Mouse (Mus musculus): ENCODE data around the gene Prss30. TPM values are rescaled to one million over a fixed set of nuclear protein-coding genes. Genes with fewer than 3 reads are reported as not detected.

The Prss30 gene
- 1.0 and 4.4 TPM in 2 replicates for polyA plus RNA-seq (2012; rRNA removed)

DNA sequence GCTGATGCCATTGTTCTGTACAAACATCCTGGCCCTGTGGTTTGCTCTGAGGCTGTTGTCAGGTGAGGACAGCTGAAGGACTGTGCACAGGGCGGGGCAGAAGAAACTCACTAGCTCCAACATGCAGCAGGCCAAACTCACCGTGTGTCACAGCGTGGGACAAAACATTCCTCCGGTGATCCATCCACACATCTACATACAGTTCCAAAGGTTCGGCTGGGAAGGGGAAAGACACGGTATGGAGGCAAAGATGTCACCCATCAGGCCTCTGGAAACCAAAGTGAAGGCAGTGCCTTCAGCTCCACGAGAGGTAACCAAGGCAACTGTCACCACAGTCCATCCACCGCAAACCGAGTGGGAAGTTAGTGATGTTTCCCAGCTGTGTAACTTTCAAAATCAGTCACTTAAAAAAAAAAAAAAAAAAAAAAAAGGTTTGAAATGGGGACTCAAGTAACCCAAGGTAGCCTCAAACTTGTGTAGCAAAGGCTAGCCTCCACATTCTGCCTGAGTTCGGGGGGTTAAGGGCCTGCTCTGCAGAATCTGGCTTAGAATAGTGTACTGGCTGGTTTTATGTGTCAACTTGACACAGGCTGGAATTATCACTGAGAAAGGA is at the start of gene Prss30:
Gene Prss30 (minus strand): TSS at position 270 of the 613 bp plus-strand sequence.
- DNase-seq (ENCODE audit: extremely low spot score in 1 of 2, low spot score in 1 of 2), result no peak

DNA sequence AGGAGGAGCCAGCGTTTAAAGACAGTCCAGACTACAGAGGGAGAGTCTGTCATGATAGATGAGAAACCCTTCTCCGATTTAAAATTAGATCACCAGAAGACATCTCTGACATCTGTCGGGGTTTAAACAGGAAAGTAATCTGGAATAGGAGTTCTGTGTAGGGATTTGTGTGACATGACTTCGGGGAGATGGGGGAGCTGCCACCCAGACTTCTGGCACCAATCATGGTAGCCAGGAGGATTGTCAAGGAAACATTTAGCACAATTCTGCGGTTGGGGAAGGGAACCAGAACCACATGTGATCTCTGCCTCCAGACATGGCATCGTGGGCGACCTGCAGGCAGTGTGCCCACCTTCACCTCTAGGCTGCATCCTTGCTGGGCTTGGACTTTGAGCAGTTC is 49.1 kb upstream of the Prss30 start:
- DNase-seq (ENCODE audit: extremely low spot score in 1 of 2, low spot score in 1 of 2), result peak in 1 of 2 experiments; percentile 37

DNA sequence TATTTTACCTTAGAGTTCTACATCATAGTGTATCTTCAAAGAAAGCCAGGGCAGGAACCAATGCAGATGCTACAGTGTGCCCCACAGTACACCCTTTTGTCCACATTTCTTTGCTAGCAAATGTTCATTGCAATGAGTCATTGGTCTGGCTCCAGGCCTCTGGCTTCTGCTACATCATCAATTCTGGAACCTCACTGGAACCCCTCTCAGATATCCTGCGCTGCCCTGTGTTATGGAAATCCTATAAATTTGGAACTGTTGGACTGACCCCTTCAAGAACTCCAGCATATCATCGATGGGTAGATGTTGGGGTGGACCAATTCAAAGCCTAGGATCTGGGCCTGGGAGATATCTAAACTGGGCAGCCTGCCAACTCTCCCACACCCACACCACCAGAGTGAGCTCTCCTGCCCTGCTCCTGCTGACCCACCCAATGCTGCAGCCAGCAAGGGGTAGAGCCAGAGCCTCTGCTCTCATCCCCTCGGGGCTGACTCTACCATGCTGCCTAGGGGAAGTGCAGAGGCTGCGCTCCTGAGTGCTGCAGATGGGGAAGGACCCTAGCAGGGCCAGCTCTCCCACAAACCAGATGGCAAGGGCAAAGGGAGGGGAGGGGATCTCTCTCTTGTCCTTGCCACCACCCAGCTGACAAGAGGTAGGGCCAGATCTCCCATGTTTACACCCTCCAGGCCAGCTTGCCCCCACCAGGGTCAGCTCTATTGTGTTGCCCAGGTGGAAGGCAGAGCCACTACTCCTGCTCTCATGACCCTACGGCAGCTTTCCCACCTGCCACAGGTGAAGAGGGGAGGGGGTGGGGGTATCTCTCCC is 41.2 kb upstream of the Prss30 start:
- no peak for DNase-seq (ENCODE audit: extremely low spot score in 1 of 2, low spot score in 1 of 2)

DNA sequence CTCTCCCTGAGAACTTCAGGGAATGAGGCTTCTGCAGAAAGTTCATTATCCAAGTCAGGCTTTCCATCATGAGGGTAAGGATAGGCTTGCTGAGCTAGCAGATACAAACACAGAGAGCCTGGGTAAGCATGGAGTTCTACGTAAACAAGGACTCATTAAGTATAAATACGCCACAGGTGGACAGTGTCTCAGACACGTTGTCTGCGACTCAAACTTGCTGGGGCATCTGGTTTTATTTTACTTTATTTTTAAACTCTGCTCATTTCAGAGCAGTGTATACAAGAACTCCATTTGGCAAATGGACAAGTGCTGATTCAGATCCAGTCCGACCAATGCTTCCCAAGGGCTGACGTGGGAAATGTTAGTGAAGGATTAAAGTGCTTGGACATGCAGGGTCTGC is 40.3 kb upstream of the Prss30 start:
- no peak for DNase-seq (ENCODE audit: extremely low spot score in 1 of 2, low spot score in 1 of 2)

DNA sequence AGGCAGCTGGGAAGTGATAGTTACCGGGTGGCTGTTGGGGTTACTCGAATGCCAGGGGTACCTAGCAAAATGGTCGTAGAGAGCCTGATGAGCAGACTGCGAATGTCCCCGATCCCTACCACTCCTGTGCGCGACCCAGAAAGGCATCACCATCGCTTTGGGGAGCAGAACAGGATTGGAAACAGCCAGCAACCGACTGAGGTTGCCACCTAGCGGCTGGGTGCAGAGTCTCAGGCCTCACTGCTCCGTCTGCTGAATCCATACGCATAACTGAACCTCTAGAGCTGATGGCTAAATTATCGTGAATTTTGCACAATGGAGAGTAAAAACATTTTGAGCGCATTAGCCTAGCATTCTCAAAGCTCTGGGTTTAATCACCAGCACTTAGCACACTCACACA is 35.4 kb upstream of the Prss30 start:
- DNase-seq (ENCODE audit: extremely low spot score in 1 of 2, low spot score in 1 of 2), result peak in 1 of 2 experiments; percentile 37

DNA sequence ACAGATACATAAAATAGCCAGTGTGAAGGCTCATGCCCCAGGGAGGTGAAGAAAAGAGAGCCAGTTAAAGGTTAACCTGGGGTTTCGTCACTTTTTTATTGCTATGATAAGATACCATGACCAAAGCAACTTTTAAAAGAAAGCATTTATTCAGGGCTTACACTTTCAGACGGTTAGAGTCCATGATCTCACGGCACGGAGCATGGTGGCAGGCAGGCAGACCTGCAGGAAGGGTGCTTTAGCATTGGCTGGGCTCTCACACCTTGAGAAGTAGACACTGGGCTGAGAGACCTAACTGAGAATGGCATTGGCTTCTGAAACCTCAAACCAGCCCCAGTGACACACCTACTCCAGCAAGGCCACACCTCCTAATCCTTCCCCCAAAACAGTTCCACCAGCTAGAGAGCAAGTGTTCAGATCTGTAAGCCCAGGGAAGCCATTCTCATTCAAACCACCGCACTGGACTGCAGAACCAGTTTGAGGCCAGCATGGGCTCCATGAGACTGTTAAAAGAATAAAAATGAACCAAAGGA is 34.1 kb upstream of the Prss30 start:
- no peak for DNase-seq (ENCODE audit: extremely low spot score in 1 of 2, low spot score in 1 of 2)

DNA sequence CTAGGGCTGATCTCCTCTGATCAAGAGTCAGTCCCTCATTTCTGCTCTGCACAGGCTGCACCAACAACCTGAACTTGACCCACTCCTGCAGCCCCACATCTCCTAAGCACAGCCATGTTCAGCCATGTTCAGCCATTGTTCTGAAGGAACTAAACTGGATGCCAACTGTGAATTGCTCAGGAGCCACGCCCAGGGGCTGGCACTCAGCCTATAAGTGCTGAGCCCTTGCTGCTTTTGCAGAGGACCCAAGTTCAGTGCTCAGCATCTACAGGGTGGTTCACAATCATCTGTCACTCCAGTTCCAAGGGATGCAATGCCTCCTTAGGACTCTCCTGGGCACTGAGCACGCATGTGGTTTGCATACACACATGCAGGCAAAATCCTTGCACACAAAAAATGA is 32.6 kb upstream of the Prss30 start:
- DNase-seq (ENCODE audit: extremely low spot score in 1 of 2, low spot score in 1 of 2), result no peak

DNA sequence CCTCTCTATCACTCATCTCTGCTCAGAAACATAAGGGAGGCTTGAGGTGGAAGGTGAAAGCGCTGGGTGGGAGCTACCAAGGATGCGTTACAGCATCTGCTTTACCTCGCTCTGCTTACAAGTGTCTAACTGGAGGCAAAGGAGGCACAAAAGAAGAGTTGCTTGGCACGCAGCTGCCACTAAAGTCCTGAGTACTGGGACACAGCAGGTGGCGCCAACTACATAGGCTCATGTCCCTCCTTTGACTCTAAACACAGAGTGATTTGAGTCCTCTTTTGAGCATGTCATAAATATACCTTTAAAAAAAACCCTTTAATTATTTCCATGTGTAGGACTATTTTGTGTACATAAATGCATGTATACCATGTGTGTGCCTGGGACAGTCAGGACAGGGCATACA is 29.3 kb upstream of the Prss30 start:
- DNase-seq (ENCODE audit: extremely low spot score in 1 of 2, low spot score in 1 of 2), result no peak

DNA sequence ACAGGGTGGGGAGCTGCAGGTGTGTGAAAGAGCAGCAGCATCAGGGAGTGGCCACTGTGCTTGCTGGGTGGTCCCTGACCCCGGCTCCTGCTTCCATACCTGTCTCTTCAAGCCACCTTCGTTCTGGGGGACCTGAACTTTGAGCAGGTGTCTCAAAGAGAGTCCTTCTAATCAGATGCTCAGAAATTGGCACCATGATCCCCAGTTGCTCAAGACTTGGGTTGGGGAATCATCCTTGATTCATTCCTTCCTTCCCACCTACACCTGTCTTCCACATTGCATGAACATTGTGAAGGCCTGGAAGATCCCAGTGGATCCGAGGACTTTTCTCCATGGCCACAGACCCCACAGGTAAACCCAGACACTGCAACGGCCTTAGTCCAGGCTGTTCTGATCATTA is 27.7 kb upstream of the Prss30 start:
- DNase-seq (ENCODE audit: extremely low spot score in 1 of 2, low spot score in 1 of 2), result no peak

DNA sequence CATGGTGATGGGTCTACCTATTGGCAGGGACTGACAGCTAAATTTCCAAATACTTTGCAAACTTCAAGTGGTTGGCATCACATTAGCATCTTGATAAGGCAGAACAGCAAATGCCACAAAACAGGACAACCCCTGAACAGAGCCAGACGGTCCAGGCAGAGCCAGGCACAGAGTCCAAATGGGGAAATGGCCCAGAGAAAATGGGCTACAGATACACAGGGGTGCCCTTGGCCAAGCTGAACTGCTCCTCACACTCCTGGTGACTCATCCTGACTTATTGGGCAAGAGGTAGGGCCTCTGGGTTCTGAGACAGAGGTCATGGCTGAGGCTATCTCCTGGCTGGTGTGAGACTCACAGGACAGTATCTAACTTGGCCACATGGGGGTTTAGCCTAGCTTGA is 27.0 kb upstream of the Prss30 start:
- no peak for DNase-seq (ENCODE audit: extremely low spot score in 1 of 2, low spot score in 1 of 2)

DNA sequence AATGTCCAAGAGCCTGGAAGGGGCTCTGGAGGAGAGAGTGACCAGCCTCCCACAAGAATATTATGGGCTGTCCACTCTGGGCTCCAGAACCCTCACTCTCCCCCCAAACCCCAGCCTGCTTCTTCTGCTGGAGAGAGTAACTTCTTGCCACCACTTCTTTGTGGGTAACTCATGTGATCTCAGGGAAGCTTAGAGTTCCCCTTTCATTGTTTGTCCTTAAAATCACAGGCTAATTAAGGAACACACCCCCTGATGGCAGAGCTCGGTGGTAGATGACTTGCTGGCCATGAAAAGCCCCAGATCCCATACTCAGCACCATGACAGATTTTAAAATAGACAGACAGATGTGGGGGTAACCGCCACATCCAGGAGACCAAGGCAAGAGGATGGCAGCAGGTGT is 26.6 kb upstream of the Prss30 start:
- DNase-seq (ENCODE audit: extremely low spot score in 1 of 2, low spot score in 1 of 2), result no peak

DNA sequence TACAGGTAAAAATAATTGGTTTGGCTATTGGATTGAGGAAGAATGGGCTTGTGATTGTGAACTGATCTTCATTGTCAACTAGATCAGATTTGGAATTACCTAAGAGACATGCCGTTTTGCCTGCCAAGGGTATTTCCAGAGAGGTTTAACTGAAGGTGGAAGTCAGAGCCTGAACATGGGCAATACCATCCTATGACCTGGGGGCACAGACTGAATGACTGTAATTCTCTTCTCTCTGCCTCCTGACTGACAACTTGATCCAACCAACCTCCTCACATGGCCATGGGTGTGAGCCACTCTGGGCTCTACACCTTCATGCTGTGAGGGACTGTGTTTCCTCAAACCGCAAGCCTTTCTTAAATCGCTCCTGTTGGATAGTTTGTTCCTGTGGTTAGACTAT is 24.7 kb upstream of the Prss30 start:
- no peak for DNase-seq (ENCODE audit: extremely low spot score in 1 of 2, low spot score in 1 of 2)

DNA sequence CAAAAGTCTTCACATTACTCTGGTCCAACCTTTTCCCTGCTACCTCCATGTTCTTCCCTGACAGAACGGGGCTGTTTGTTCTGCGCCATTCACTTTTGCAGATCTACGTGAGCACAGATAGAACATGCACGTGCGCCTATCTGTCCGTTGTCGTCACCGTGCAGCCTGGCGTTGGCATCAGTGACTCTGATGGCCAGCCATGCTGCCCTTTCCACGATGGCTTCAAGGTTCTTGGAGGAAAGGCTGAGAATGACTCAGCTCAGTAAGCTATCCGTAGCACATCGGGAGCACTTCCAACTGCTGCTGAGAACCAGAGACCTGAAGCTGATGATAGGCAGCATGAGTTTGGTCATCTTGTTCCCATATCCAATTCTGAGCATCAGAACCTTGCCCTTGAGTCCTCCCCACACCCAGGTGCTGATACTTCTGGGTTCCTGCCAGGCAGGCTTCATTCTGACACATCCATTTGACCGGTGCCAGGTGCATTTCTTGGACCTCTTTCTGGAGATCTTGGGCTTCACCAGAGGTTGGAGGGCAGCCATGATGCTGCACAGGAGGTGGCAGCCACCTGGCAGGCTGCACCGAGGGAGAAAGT is 23.8 kb upstream of the Prss30 start:
- no peak for DNase-seq (ENCODE audit: extremely low spot score in 1 of 2, low spot score in 1 of 2)

DNA sequence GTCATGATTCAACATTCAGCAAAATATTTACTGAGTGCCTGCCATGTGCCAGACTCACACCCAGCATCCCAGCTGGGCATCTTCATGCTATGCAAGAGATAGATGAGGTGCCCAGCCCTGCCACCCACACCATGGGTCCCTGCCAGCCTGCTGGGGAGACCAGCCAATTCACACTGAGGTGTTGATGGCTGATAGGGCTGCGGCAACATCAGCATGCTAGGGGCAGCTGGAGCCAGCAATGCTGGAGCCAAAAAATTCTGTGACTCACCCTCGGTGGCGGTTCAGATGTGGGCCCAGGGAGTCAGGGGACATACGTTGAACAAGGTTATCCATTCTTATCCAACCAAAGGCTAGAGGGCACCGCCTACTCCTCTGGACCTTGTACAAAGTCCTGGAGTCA is 20.0 kb upstream of the Prss30 start:
- peak; percentile 88 to 93 for DNase-seq (ENCODE audit: extremely low spot score in 1 of 2, low spot score in 1 of 2)

DNA sequence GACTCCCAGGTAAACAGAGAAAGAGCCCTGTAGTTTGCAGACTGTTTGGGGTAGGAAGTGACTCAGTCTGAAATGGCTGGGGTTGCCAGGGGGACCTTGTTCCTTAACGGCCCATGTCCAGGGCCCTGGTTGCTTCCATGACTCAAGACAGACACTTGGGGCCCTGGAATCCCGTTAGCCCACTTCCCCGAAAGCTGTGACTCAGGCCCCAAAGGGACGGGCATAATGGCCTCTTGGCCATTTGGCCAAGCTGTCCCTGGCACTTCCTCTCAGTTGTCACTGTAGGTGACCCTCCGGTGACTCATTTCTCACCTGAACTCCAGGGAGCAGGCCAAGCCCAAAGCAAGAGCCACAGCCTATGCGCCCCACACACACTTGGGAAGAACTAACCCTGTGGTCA is 18.0 kb upstream of the Prss30 start:
- DNase-seq (ENCODE audit: extremely low spot score in 1 of 2, low spot score in 1 of 2), result no peak

DNA sequence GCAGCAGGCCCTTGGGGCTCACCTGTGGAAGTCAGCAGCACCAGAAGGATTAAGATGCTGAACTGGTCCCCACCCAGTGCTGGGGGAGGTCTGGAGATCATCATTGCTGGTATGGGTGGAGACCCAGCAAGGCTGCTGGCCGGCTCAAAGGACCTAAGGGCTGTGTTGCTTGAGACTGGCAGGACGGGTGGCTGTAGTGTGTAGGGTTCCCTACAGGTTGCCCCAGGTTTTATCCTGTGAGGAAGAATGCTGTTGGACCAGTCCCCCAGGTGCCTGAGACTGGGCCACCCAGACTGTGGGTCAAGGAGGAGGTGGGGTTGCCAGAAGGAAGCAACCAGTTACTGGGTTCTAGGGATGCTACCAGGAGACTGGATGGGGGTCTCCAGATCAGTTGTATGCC is 17.5 kb upstream of the Prss30 start, which contains the start of gene Prss22:
Gene Prss22 (minus strand): TSS at position 200 of the 400 bp plus-strand sequence.
- no peak for DNase-seq (ENCODE audit: extremely low spot score in 1 of 2, low spot score in 1 of 2)

DNA sequence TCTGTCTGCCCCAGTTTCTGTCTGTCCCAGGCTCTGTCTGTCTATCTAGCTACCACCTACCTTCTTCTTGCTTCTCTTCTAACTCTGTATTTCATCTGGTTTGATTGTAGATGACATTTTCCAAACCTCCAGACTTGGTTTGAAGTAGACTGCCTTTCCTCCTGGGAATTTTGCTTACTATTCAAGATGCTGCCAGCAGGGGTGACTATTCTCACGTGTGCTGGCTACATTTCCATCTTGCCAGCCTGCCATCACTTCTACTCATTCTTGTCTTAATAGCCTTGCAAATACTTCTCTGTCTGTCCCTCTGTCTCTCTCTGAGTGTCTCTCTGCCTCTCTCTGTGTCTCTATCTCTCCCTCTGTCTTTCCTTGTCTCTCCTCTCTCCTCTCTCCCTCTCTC is 15.1 kb upstream of the Prss30 start:
- no peak for DNase-seq (ENCODE audit: extremely low spot score in 1 of 2, low spot score in 1 of 2)

DNA sequence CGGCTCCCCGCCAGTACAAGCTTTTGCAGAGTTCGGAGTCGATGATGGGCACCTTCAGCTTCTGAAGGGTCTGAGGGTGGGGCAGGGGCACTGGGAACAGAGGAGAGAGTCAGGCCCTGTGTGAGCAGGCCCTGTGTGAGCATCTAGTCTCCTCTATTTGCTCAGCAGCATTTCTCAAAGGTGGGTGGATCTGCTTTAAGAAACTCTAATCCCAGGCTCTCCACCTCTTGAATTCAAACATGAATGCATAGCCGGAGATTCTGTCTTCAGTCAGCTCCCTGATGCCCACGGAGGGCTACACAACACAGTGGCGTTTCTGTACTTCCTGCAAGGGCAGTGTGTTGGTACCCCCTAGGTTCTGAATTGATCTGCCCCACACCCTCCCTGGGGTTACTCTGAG is 14.3 kb upstream of the Prss30 start:
- peak in 1 of 2 experiments; percentile 27 for DNase-seq (ENCODE audit: extremely low spot score in 1 of 2, low spot score in 1 of 2)

DNA sequence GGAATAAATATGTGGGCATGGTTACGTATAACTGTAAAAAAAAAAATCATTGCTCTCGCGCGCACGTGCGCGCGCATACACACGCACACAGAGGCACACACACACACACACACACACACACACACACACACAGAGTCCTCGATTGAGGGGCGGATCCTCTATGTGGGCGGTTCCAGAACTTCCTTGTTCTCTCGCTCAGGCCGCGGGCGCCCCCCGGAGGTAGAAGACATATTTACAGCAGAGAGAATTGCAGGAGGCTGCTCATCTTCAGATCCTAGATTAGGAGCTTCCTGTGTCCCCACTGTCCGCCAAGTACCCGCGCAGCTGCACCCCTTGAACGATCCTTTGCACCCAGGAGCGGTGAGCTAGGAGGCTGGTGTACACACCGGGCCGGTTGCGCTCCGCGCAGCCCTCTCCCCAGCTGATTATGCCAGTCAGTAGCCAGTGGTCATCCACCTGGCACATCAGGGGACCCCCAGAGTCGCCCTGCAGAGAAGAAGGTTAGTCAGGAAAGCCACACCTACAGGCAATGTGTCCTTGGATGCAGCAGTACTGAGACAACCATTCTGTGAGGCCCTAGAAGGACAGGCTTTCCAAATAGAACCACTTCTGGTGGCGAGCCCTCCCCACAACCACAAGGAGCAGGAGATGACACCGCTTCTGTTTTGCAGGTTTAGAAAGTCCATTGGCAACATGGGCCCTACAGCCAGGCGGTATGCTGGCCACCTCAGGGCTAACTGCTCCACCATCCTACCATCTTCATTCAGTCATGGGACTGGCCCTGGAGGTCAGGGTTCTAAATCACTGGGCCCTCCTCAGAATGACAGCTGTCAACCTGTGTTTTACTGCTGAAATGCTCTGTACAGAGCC is 13.4 kb upstream of the Prss30 start:
- DNase-seq (ENCODE audit: extremely low spot score in 1 of 2, low spot score in 1 of 2), result peak; percentile 88 to 99

DNA sequence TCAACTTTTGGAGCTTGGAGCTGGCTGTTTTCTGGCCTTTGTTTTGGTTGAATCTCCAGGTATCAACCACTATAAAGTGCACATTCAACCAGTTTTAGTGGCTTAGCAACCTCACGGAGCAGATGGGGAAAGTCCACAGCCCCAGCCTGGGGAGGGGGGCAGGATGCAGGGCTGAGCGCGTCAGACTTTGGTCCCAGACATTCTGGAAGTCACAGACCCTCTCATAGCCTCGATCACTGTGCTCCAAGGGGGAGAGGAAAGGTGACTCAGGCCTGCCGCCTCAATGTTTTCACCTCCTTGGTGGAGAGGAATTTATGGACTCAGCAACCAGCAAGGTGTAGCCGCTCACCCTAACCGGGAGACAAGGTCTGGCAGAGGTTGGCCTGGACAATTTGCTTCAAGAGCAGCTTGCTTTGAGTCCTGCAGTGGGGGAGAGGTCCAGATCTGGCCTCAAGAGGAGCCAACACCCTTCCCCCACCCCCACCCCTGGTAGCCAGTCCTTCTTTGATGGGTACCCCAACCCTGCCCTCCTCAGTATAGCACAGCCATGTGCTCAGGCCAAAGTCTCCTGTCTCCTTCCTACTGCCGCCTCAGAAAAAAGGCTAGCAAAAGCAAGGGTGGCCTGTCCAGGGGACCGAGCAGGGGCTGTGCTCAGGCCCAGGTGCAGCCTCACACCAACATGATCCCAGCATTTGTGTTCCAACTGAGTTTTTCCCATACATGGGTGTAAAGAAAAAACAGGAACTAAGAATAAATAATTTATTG is 12.6 kb upstream of the Prss30 start:
- no peak for DNase-seq (ENCODE audit: extremely low spot score in 1 of 2, low spot score in 1 of 2)

Data from frontal cortex, adult 2 months (tissue).